Mouse (Mus musculus) C2C12 (cell line): ENCODE results near the gene Zfp119b. TPM values are rescaled to one million over a fixed set of nuclear protein-coding genes. Genes with fewer than 3 reads are reported as not detected.

Source experiments
- H3K27me3 ChIP-seq: one replicate; pipeline ENCODE4 v1.6.1; 2011; ENCODE audit not compliant: control insufficient read depth, insufficient read depth, insufficient read length
- H3K36me3 ChIP-seq: one replicate; pipeline ENCODE4 v1.6.1; 2011; ENCODE audit not compliant: control insufficient read depth, insufficient read depth
- H3K4me3 ChIP-seq: one replicate; pipeline ENCODE4 v1.5.1; 2011; ENCODE audit warnings: mild to moderate bottlenecking, control low read depth; ENCODE audit not compliant: poor library complexity, insufficient read depth, severe bottlenecking
- H3K79me2 ChIP-seq: one replicate; pipeline ENCODE4 v1.6.1; 2011; ENCODE audit not compliant: control insufficient read depth, insufficient read depth
- H3K79me3 ChIP-seq: one replicate; pipeline ENCODE4 v1.6.1; 2011; ENCODE audit warnings: low read depth, control low read depth
- H3ac ChIP-seq: one replicate; pipeline ENCODE3; 2011; ENCODE audit warnings: low read depth; ENCODE audit not compliant: control insufficient read depth, insufficient read length
- CEBPB ChIP-seq: IDR thresholded peaks from one replicate; pipeline ENCODE4 v1.6.1; 2011; ENCODE audit warnings: low read depth, mild to moderate bottlenecking, control low read depth, moderate library complexity
- CTCF ChIP-seq: IDR thresholded peaks from one replicate; pipeline ENCODE4 v1.5.1; 2011; ENCODE audit not compliant: control insufficient read depth, insufficient read depth, insufficient read length
- FOSL1 ChIP-seq: IDR thresholded peaks from one replicate; pipeline ENCODE4 v1.8.0; 2011; ENCODE audit warnings: mild to moderate bottlenecking, low read length; ENCODE audit not compliant: poor library complexity, insufficient read depth, severe bottlenecking
- MAX ChIP-seq: IDR thresholded peaks from one replicate; pipeline ENCODE4 v1.6.1; 2011; ENCODE audit warnings: mild to moderate bottlenecking, control low read depth
- MYOD1 ChIP-seq: IDR thresholded peaks from one replicate; pipeline ENCODE4 v1.6.1; 2011; ENCODE audit warnings: low read depth; ENCODE audit not compliant: control insufficient read depth, insufficient read length
- MYOG ChIP-seq: IDR thresholded peaks from one replicate; pipeline ENCODE4 v1.6.1; 2011; ENCODE audit not compliant: control insufficient read depth, insufficient read length; ENCODE audit errors: extremely low read depth
- USF1 ChIP-seq: IDR thresholded peaks from one replicate; pipeline ENCODE4 v1.6.1; 2011; ENCODE audit warnings: low read depth, mild to moderate bottlenecking, control low read depth, moderate library complexity
- polyA plus RNA-seq: library from polyadenylated mRNA; unstranded; fragments of >200 nt; fragmentation: generic; extraction: Trizol; gene quantifications from one replicate; pipeline ENCODE4 v1.2.1, GENCODE M21; 2012; ENCODE audit warnings: missing spikeins

The Zfp119b gene
- polyA plus RNA-seq, 1 experiment: 0.68 TPM

DNA sequence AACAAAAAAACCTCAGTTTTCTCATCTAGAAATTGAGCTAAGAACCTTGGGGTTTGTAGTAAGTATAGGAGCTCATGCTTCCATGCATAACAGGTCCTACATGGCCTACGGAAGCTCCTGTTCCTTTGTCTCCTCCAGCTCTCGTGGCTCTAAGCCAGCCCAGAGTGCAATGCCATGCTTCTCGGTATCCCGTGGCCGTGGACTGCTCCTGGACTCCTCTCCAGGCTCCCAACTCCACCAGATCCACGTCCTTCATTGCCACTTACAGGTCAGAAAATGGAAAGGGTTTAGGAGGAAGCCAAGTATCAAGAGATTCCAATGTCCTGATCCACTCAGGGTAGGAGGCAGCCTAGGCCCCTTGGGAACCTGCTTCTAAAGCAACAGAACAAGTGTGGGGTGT, 4.5 kb upstream of the Zfp119b start:
- Histone ChIP-seq H3ac (no peak overlapping the region), H3K79me2 (no peaks in the 10 kb centered on the region), H3K27me3 (peaks cover 34% of the 10 kb centered on the region), H3K79me3 (no peaks in the 10 kb centered on the region), H3K36me3 (no peaks in the 10 kb centered on the region), H3K4me3 (no peak overlapping the region)
- TF ChIP-seq MYOD1: no peak
- TF ChIP-seq MYOG: no peak
- TF ChIP-seq CTCF: no peak
- TF ChIP-seq MAX: no peak
- no peak for TF ChIP-seq CEBPB
- TF ChIP-seq FOSL1: no peak

DNA sequence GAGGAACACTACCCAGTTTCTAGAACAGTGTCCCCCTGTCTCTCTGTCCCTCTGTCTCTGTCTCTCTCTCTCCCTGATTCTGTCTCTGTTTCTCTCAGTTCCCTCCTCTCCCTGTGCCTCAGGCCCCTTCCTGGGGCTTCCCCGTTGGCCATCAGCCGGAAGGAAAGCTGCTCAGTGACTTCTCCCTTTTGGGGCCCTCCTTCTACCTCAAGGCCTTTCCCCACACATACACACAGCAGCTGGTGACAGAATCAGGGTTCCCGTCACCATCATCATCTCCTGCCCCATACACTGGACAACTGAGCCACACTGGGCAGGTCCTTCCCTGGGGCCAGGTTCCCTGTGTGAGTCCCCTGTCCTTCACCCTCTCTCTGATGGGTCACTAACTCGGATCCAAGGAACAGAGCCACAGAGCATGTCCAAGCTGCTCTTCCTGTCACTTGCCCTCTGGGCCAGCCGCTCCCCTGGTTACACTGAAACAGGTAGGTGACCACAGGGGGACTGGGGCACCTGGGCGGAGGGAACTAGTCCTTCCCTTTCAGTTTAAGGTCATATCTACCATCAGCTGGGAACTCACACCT, 3.2 kb upstream of the Zfp119b start, which contains the start of gene Ebi3:
Gene Ebi3, plus strand, starts transcription at position 194 of the 581 bp plus-strand sequence.
- TF ChIP-seq MYOG: no peak
- no peak for TF ChIP-seq FOSL1
- TF ChIP-seq CEBPB: no peak
- TF ChIP-seq USF1: no peak
- no peak for TF ChIP-seq MYOD1
- TF ChIP-seq MAX: no peak
- no peak for TF ChIP-seq CTCF
- Histone ChIP-seq H3K36me3 (no peaks in the 10 kb centered on the region), H3K79me2 (no peaks in the 10 kb centered on the region)

DNA sequence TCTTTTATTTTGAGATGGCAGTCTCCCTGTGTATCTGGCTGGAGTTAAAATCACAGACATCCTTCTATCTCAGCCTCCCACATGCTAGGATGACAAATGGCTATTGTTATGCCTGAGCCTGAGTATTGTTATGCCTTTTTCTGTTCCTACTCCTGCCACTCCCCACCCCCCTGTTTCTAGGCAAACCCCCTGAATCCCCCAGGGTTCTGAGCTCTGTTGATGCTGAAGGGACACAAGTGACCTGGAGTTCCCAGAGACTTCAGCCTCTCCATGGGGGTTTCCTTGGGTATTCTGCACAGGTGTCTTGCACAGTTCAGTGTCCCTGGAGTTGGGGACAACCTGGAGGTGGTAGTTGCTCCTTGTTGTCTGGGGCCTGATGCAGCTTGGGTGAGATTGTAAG, 2.7 kb upstream of the Zfp119b start:
- TF ChIP-seq MYOG (no peak), CTCF (no peak), FOSL1 (no peak), USF1 (no peak), MYOD1 (no peak), CEBPB (no peak), MAX (no peak)
- no peak overlapping the region for H3K4me3 ChIP-seq

More for the DNA sequence above, 3.2 kb upstream of the Zfp119b start, which contains the start of gene Ebi3:
- Histone ChIP-seq H3K4me3 (no peak within 1 kb of the TSS), H3K79me3 (no peaks in the 10 kb centered on the region), H3ac (no peak within 1 kb of the TSS), H3K27me3 (peaks cover 34% of the 10 kb centered on the region)

DNA sequence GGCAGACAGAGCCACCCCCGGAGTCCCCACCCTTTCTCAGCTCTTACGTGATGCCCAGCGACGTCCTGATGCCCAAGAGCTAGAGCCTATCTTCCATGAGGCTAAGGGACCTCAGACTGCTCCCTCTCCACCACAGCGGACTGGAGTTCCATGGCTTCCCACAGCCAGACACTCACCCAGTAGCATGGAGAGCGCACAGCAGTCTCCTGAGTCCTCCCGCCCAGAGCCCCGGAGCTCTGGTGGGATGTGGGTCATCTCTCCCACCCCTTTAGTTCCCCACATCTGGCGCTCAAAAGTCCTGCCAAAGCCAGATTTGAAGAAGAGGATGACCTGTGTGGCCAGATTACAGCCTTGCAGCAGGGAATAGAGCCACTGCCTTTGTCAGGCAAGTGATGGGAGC, 1.3 kb upstream of the Zfp119b start:
- H3K4me3 ChIP-seq: no peak overlapping the region
- H3K79me2 ChIP-seq: no peaks in the 10 kb centered on the region
- TF ChIP-seq MAX (no peak), MYOG (no peak), CTCF (no peak), MYOD1 (no peak), USF1 (no peak), FOSL1 (no peak), CEBPB (no peak)
- H3K79me3 ChIP-seq: no peaks in the 10 kb centered on the region
- H3K27me3 ChIP-seq: peaks cover 34% of the 10 kb centered on the region
- no peak overlapping the region for H3ac ChIP-seq
- no peaks in the 10 kb centered on the region for H3K36me3 ChIP-seq

More for the DNA sequence above, 2.7 kb upstream of the Zfp119b start:
- H3K79me3 ChIP-seq: no peaks in the 10 kb centered on the region
- H3K27me3 ChIP-seq: peaks cover 34% of the 10 kb centered on the region
- H3ac ChIP-seq: no peak overlapping the region
- H3K79me2 ChIP-seq: no peaks in the 10 kb centered on the region
- no peaks in the 10 kb centered on the region for H3K36me3 ChIP-seq

DNA sequence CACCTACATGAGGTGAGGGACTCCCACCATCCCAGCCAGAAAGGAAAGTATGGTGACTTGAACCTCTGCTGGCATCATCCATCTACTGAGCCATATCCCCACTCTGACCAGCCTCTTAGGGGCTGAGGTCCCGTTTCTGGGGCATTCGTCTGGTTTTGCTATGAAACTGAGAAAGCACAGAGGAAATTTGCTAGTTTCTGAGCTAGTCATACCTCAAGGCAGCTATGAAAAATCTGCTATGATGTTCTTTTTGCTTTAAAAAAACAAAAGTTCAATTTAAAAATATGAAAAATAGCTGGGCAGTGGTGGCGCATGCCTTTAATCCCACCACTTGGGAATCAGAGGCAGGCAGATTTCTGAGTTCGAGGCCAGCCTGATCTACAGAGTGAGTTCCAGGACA, 653 bp downstream of the Zfp119b start:
- no peak overlapping the region for H3K4me3 ChIP-seq
- no peaks in the 10 kb centered on the region for H3K36me3 ChIP-seq
- no peak overlapping the region for H3ac ChIP-seq
- no peaks in the 10 kb centered on the region for H3K79me3 ChIP-seq
- no peak for TF ChIP-seq MAX
- TF ChIP-seq CEBPB: no peak
- TF ChIP-seq CTCF: no peak
- TF ChIP-seq USF1: no peak
- TF ChIP-seq MYOD1: no peak
- TF ChIP-seq FOSL1: no peak
- TF ChIP-seq MYOG: no peak
- peaks cover 21% of the 10 kb centered on the region for H3K27me3 ChIP-seq
- H3K79me2 ChIP-seq: no peaks in the 10 kb centered on the region
